Mouse (Mus musculus) thymus, adult 2 months (tissue): ENCODE data around the gene Ptprn.

Experiments used
- CTCF ChIP-seq: fragments of 200-500 bp; IDR thresholded peaks from 2 replicates; pipeline ENCODE4 v1.5.1; 2012; ENCODE audit warnings: mild to moderate bottlenecking, control low read depth, low read length, moderate library complexity, borderline replicate concordance; ENCODE audit not compliant: control insufficient read depth, poor library complexity, insufficient read depth; ENCODE audit errors: extremely low read depth
- POLR2A ChIP-seq: fragments of 200-500 bp; IDR thresholded peaks from 2 replicates; pipeline ENCODE4 v1.6.1; 2012; ENCODE audit warnings: mild to moderate bottlenecking, low read length, control low read depth, moderate library complexity; ENCODE audit not compliant: control insufficient read depth, poor library complexity, insufficient read depth; ENCODE audit errors: extremely low read depth

DNA sequence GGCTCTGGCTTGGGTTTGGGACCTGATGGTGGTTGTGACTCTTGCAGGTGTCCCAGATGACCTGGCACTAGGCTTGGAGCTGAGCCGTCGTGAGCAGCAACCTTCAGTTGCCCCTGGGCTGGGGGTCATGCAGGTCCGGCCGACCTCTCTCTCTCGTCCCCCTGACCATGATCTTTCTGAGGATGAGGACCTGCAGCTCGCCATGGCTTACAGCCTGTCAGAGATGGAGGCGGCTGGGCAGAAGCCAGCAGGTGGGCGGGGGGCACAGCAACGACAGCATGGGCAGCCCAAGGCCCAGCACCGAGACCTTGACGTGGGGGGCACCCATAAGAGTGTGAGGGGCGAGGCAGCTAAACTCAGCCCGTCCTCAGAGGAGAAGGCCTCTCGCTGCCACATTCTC, 20.9 kb downstream of the Ptprn start:
- TF ChIP-seq CTCF (no peak), POLR2A (no peak)
